Mouse (Mus musculus) heart, postnatal 0 days (tissue): Measurements from ENCODE around the gene Ankrd22.

Source experiments
- CTCF ChIP-seq: IDR thresholded peaks from 2 replicates; pipeline ENCODE4 v1.5.1; 2016; ENCODE audit warnings: antibody characterized with exemption, control low read depth, low read depth
- EP300 ChIP-seq: IDR thresholded peaks from 2 replicates; pipeline ENCODE4 v1.6.1; 2016; ENCODE audit warnings: antibody characterized with exemption, low read depth

- no peak for TF ChIP-seq CTCF
- no peak for TF ChIP-seq EP300
Observed at GRCm38 (mm10) chr19:34138720-34139430, 27.0 kb downstream of the Ankrd22 start.
